Mouse (Mus musculus): ENCODE measurements around the gene Ctsw.
"Not testable (repeated sequence)": the region's sequence is repeated elsewhere in the genome, so short reads cannot be mapped to it uniquely, and the experiment has no call there.

Gene Ctsw

DNA sequence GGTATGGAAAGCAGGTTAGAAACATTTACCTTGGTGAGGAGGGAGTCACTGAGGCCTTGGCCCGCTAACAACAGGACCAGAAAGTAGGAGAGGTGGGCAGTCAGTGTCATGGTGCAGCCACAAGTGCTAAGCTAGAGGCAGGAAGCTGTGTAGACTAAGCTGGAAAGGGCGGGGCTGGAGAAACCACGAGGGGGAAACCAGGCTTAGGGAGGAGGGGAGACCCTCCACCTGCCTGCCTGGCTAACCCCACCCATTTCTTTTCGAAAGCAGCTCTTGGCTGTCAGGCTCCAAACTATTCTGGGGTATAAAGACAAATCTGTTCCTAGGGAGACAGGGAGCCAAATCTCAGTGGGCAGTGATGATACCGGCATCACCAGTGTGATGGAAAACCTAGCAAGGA is at the start of gene Ctsw:
Gene Ctsw (minus strand): TSS at position 134 of the 400 bp plus-strand sequence.
- in situ Hi-C loops (cut with MboI, MseI), result no loop called here

DNA sequence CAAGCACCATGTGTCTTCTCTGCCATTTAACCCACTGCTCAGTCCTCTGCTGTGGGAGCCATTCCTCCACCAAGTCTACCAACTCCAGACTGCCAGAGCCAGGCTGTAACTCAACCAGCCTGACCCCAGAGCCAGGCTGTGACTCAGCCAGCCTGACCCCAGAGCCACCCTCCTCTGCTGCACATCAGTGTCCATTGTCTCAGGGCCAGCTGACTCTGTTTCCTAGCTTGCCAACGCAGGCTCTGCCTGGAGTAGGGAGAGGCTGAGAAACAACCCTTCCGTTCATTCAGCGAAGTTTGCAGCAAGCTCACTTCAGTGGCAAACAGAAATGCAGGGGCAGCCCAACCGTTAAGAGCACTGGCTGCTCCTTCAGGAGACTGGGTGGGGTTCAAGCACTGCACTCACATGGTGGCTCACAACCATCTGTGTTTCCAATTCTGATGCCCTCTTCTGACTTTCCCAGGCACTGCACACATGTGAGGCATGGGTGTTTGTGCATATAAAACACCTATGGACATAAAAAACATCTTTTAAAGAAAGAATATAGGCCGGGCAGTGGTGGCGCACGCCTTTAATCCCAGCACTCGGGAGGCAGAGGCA is 48.7 kb upstream of the Ctsw start:
- in situ Hi-C loops (cut with MboI, MseI), result loop anchor here (5.0 kb wide), 1 partner anchor 40 kb away; no protein-coding TSS in a partner anchor

DNA sequence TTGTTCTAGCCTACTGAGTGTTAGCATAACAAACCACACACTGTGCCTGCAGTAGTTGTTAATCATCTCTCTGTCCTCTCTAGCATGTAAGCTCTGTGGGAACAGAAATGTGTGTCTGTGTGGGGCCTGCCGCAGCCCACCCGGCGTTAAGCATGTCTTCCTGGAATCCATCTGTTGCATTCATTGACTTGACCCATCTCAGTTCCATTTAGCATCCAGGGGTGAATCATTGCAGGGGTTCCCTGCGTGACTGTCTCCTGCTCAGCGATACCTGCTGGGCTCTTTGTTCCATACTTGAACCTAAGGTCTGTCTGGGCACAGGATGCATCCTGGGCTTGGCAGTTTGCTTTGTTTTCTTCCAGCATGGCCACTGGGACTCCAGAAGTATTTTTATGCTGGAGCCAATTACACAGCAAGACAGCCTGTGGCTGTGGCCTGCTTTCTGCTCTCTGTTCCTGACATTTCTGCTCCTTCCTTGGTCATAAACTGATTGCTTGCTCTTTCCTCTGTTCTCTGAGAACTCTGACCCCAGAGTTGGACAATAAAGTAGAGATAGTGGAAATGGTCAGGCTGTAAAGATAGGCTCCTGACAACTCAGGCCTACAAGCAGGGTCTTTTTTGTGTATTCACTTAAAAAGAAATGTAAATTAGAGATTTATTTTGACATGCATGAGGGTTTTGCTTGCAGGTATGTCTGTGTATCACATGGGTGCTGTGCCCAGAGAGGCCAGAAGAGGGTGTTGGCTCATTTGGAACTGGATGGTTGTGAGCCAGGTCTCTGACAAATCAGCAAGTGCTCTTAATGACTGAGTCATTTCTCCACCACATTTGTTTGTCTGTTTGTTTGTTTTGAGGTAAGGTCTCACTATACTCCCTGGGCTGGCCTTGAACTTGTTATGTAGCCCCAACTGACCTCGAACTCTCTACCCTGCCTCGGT is 47.8 kb upstream of the Ctsw start:
- in situ Hi-C loops (cut with MboI, MseI), result loop anchor here (5.0 kb wide), 1 partner anchor 41 kb away; no protein-coding TSS in a partner anchor

DNA sequence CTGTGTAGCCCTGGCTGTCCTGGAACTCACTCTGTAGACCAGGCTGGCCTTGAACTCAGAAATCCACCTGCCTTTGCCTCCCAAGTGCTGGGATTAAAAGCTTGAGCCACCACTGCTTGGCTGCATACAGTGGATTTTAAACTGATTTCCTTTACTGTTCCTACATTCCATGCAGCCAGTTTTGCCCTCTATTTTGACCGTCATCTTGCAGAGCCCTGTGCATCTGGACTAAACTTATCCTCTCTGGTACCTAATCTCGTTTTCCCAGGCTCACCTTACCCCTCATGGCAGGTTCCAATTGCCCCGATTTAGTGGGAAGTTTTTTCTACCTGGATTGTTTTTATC is 44.7 kb upstream of the Ctsw start:
- in situ Hi-C loops (cut with MboI, MseI), result no loop called here

DNA sequence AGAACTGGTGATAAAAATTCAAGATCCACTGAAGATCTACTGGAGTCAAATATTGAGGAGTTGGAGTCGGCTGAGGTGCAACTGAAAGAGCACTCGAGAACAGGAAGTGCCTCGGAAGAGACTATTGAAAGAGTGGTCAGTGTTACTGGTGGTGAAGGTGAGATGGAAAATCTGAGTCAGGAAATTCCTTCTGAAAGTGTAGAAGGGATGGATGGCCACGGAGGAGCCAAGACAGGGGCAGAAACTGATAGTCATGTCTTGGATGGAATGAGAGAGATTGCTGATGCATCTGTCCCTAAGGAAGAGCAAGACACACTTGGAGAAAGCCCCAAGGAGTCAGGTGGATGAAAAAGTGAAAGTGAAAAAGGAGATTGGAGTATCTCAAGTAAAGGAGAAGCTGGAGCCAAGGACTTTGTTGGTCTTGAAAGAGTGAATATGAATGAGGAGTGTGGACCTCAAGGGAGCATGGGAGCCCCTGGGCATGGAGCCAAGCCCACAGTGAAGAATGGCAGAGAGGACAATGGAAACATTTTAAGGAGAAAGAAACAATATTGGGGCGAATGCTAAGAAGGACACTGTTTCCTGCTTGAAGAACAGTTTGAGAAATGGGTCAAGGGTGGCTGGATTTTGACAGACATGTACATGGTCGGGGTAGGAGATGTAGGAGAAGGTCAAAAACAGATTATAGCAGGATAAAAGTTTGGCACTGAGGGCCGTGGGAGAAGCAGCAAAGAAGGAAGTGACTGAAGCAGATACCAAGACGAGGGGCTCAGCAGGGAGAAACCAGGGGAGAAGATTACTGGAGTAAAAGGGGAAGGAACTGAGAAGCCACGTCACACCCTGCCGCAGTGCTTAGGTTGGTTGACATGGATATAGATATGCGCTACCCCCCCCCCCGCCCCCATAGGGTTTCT is 44.0 kb upstream of the Ctsw start:
- in situ Hi-C loops (cut with MboI, MseI), result no loop called here

DNA sequence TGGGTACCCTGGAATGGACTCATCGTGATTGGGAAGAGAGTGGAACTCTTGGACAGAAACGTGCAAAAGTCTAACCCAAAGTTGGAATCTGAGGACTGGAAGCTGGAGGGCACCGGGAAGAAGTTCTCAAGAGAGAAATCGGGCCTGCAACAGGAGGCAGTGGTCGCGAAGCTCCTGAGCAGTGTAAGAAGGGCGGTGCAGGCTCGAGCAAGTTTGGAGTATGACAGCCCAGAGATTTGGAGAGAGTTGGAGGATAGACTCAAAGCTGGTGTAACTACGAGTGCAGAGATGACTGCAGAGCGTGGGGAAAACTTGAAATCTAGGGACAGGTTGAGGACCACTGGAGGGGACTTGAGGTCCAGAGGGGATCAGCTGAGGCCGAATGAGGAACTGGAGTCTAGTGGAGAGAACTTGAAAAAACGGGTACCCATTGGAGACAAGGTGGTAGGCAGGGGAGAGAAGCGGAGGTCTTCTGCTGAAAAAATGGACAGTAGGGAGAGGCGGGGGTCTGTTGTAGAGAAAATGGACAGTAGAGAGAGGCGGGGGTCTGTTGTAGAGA is 42.8 kb upstream of the Ctsw start:
- in situ Hi-C loops (cut with MboI, MseI), result no loop called here

DNA sequence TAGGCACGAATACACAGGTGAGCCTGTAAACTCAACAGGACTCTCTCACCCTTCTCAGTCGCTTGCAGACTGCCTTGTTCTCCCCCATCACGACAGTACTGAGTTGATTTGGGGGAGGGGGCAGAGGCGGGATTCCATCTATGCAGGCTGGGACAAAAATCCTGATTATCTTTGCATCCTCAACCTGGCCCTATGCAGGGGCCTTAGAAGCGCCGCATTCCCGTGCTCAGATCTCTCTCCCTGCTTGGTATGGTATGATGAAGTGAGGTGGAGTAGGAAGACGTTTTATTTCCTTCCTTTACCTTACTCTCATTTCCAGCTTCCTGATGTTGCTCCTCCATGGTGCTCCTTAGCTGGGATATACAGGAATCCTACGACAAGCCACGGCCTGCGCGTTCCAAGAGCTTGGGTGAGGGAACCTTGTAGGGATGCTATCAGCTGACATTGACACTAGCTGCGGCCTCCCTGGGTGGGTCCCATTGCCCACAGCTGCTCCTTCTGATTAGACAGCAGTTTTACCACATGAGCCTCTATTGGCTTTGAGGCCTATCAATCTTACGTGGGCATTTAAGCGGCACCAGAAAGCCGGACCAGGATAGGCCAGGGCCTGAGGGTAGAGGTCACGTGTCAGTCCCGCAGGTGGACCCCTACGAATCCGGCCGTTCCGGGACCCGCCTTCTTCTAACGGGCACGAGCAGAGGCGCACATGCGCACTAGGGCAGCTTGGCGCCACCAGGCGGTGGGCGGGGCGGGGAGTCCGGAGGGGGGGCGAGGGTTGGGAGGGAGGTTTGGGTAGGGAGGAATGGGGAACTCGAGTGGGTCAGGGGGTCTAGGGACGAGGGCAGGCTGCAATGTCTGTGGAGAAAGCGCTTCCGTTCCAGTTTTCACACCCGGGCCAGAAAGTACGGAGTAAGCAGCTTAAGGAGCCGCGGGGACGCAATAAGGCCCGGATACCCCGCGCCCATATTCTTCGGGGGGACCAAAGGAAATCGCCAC is 42.0 kb upstream of the Ctsw start, which contains the start of gene Snx32:
Gene Snx32 (minus strand): TSS at position 508 of the 996 bp plus-strand sequence.
- in situ Hi-C loops (cut with MboI, MseI), result no loop called here

DNA sequence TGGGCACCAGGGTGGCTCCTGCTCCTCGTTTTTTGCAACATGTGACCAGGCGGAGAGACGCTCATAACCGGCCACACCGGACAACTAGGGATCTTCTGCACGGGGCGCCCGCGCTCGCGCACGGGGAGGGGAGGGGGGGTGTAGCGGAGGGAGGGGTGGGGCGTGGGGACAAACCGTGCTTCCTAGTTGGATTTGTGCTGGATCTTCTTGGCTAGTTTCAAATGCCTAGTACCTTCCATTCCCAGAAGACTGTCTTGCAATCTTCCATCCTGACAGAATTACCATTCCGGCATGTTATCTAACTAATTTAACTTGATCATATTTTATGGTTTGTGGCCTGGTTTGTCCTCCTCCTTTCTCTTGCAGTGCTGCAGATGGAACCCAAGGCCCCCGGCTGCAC is 35.4 kb upstream of the Ctsw start, which contains the start of gene 1700020D05Rik:
Gene 1700020D05Rik (minus strand): TSS at position 101 of the 400 bp plus-strand sequence.
- in situ Hi-C loops (cut with MboI, MseI), result no loop called here

DNA sequence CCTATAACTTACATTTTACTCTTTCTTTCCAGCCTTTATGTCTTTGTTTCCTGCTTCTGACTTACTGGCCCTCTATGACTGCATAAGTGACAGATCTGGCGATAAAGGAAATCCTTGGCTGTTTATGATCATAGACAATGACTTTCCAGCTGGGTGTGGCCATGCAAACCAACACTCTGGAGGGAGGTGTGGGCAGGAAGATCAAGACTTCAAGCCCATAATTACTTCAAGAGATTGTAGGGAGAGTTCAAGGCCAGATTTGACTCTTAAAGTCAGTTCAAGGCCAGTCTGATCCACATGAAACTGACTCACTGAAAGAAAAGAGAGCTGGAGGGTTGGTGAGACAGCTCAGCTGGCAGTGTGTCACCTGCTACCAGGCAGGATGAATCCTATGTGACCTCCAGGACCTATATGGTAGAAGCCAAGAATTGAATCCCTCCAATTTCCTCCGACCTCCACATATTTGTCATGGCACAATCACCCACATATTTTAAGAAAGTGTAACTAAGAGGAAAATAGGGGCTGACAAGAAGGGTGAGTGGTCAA is 32.1 kb upstream of the Ctsw start:
- in situ Hi-C loops (cut with MboI, MseI), result no loop called here

DNA sequence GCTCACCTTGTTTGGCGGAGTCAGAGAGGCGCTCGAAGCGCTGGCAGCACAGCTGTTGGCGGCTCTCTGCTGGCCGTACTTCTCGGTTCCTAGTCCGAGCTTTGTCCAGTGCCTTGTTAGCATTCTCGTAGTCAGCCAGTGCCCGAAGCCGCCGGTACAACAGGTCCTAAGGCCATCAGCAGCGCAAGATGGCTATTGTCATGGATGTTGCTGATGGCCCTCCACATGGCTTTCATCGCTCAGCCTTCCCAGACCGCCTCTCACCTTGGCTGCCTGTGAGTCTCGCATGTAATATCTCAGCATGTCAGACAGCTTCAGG is 27.7 kb upstream of the Ctsw start:
- in situ Hi-C loops (cut with MboI, MseI), result no loop called here

DNA sequence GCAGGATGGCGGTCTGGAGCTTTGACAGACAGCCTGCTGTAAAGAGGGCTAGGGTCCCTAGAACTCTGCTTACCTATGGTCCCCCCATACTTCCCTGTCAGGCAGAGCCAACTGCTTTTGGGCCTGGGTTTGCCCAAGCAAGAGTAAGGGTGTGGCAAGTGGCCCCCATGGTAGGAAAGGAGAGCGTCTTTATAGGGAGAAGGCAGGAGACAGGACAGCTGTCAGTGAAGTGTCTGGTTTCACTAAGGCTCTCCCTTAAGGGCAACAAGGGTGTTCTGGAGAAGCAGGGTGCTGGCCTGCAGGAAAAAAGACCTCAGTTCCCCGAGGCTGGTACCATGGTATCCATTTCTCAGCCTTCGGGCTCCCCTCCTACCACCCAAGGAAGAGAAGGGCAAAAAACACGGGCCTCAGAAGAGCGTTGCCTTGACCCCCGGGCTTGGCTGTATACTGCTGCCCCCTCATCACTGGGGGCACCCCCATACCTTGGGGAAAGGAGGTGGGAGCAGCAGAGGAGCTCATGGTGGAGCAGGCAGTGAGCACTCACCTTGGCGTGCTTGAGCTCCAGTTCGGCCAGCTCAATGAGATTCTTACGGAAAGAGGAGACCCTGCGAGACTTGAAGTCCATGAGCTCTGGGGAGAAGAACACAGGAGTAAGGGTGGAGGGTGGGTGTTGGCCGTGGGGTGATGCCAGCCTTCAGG is 27.2 kb upstream of the Ctsw start:
- in situ Hi-C loops (cut with MboI, MseI), result no loop called here

DNA sequence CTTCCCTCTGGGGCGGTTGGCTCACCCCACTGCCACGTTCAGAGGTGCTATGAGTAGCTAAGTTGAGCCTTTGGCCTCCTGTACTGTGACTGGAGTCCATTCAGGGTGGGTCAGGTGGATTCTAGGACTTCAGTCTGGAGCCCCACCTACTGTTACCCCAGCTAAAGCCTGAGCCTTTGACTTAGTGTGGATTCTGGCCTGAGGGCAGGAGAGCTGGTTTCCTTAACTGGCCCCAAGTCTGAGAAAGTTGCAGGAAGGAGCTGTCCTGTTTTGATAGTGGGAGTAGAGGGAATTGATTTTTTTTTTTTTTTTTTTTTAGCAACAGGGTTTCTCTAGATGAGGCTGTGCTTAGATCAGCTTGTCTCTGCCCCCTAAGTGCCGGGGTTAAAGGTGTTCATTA is 26.0 kb upstream of the Ctsw start:
- in situ Hi-C loops (cut with MboI, MseI), result no loop called here

DNA sequence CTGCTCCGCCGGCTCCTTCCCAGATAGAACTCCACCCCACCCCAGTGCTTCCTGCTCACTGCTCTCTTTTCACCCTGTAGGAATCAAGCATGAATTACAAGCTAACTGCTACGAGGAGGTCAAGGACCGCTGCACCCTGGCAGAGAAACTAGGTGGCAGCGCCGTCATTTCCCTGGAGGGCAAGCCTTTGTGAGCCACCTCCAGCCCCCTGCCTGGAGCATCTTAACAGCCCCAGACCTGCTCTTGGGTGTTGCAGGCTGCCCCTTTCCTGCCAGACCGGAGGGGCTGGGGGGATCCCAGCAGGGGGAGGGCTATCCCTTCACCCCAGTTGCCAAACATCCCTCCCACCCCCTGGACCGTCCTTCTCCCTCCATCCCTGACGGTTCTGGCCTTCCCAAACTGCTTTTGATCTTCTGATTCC is 25.0 kb upstream of the Ctsw start:
- in situ Hi-C loops (cut with MboI, MseI), result not testable (repeated sequence)

DNA sequence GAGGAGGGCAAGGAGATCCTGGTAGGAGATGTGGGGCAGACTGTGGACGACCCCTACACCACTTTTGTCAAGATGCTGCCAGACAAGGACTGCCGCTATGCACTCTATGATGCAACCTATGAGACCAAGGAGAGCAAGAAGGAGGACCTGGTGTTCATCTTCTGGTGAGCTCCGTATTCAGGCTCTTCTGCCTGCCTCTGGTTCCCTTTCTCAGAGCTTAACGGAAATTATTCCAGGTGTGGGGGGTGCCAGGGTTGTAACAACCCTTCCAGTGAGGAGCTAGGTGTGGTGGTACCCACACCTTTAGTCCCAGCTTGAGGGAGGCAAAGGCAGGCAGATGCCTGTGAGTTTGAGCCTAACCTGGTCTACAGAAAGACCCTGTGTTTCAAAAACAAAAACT is 24.3 kb upstream of the Ctsw start:
- in situ Hi-C loops (cut with MboI, MseI), result no loop called here

DNA sequence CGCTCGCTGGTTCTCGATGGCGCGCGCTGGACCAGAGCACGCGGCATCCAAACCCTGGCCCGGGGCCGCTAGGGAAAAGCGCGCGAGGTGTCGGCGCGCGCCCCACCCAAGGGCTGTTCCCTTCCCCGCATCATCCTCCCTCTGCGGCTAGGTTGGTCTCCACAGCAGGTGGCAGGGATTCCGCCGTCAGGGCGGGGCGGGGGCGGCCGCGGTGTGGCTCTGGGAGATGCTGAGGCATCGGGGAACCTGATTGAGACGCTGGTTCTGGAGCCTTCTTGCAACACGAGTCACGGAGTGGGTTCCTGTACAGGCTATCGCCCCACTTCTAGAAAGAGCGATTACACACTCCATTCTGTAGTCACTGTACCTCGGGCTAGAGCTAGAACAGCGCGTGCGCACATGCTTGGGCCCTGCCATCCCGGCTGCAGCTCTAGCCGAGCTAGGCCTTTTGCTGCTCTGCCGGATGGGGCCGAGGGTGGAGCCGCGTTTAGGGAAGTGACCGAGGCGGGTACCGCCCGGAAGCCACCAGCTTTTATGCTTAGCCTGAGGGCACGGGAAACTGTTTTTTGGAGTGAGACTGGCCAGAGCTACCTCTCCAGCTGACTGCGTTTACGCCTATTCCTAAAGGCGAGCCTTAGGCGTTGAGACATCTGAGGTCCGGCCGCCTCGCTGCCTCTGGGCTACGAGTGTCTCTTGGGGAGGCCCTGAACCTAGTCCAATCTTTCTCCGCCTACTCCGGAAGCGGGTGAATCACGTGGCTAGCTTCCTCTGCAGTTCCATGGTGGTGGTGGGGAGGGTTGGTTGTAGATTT is 22.8 kb upstream of the Ctsw start:
- in situ Hi-C loops (cut with MboI, MseI), result no loop called here

DNA sequence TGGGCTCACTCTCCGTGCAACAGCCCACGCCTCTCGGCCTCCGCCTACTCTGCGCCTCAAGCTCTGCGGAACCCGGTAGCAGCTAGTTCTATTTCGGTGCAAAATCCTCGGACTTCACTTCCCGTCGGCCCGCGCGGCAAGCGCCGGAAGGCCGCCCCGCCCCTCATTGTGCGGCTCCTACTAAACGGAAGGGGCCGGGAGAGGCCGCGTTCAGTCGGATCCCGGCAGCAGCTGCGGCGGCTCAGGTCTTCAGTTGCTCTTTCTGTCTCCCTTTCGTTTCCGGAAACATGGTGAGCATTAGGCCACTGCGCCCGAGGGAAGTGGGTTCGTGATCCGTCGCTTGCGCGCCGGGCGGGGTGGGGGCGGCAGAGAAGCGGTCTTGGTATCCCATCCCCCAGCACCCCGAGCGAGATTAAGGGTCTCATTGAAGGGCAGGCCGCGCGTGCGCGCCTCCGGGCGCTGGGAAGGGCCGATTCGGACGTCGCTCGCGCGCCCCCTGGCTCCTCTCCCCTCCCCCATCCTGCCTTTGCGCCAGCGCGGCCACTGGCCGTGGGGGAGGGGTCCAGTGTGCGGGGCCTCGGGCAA is 22.1 kb upstream of the Ctsw start, which contains the start of gene Cfl1:
Gene Cfl1 (plus strand): TSS at position 143 of the 585 bp plus-strand sequence.
- in situ Hi-C loops (cut with MboI, MseI), result no loop called here

DNA sequence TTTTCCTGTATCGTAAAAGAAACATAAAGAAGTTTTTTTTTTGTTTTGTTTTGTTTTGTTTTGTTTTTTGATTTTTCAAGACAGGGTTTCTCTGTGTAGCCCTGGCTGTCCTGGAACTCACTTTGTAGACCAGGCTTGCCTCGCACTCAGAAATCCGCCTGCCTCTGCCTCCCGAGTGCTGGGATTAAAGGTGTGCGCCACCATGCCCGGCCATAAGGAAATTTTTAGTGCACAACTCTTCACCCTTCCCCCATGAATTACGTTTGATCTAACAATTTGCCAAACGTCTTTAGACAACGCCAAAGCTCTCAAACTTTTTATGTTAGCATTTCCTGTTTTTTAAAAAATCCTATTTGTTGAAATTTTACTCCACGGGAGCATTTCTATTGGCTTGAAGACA is 21.4 kb upstream of the Ctsw start:
- in situ Hi-C loops (cut with MboI, MseI), result not testable (repeated sequence)

Data from T-helper 1 cell (primary cell).